Mouse (Mus musculus) fat pad, adult 2 months (tissue): Measurements from ENCODE around the gene Sprr2h.

Source experiments
- DNase-seq: peaks from one replicate; pipeline ENCODE4 v3.0.0-alpha.2; 2011; ENCODE audit warnings: low read depth, low spot score; ENCODE audit errors: extremely low read depth

The Sprr2h gene

DNA sequence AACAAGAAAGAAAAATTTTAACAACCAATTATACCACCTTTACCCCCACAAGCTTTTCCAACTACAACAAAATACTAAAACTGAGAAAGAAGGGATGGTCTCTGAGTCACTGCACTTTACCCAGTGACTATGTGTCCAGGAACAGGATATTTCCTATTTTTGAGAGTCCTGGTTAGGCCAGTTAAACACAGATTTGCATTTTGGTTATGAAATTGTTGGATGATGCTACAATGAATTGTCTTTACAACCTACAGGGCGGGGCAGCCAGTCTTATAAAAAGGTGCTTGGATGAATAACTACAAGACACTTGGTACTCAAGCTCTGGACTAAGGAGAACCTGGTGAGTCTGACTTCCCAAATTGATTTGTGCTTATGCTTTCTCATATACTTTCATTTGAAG, at the start of gene Sprr2h:
Gene Sprr2h (plus strand): TSS at position 301 of the 400 bp plus-strand sequence.
- DNase-seq, result no peak

DNA sequence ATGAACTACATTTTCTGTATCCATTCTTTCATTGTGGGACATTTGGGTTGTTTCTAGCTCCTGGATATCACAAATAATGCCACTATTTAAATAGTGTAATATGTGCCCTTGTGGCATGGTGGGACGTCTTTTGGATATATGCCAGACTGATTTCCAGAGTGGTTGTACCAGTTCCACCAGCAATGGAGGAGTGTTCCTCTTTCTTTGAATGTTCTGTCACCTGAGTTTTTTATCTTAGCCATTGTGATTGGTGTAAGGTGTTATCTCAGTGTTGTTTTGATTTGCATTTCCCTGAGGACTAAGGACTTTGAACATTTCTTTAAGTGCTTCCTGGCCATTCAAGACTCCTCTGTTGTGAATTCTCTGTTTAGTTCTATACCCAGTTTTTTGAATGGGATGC, 49.2 kb upstream of the Sprr2h start:
- no peak for DNase-seq

DNA sequence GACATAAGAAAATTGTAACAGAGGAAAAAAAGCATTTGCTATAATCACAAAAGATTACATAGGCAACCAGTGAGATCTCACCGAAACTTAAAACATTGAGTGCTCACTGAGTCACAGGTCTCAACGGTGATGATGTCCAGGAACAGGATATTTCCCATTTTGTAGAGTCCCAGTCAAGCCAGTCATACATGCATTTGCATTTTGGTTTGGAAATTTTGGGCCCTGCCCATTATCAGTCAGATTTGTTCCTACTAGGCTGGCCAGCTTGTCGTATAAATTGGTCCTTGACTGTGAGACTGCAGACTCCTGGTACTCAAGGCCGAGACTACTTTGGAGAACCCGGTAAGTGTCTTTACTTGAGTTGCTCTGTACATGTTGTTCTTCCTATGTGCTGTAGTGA, 46.6 kb upstream of the Sprr2h start, which contains the start of gene Sprr2d:
Gene Sprr2d (plus strand): TSS at position 301 of the 400 bp plus-strand sequence.
- no peak for DNase-seq

DNA sequence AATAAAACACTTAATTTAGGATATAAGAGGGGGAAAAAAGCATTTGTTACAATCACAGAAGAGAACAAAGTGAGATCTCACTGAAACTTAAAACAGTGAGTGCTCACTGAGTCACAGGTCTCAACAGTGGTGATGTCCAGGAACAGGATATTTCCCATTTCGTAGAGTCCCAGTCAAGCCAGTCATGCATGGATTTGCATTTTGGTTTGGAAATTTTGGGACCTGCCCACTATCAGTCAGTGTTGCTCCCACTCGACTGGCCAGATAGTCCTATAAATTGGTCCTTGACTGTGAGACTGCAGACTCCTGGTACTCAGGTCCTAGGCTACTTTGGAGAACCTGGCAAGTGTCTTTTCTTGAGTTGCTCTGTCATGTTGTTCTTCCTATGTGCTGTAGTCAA, 33.6 kb upstream of the Sprr2h start, which contains the start of gene Sprr2e:
Gene Sprr2e (plus strand): TSS at position 301 of the 400 bp plus-strand sequence.
- no peak for DNase-seq

DNA sequence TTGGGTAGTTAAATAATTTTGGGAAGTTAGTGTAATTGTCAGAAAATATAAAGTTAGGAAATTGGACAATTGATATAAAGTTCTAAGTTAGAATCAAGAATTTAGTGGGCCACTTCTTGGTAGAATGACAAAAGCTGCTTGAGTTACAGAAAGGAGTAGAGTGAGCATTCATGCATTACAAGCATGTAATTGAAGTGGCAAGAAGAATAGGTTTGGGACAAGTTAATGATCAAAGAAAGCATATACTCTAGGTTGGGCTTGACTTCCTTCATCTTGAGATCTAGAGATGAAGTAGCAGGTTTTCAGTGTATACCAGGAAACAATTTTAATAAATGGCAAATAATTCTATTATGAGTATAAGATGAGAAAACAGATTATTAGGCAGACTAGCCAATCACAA, 23.9 kb upstream of the Sprr2h start:
- DNase-seq, result no peak

DNA sequence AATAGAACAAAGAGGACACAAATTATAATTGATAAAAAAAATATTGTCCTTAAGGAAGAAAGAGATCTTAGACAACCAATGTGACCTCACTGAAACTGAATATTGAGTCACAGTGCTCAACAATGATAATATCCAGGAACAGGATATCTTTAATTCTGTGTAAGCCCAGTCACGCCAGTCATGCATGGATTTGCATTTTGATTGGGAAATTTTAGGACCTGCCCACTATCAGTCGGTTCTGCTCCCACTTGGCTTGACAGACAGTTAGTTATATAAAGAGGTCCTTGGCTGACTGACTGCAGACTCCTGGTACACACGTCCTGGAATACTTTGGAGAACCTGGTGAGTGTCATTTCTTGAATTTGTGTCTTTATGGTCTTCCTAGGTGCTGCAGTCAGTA, 20.6 kb upstream of the Sprr2h start, which contains the start of gene Sprr2f:
Gene Sprr2f (plus strand): TSS at position 301 of the 400 bp plus-strand sequence.
- DNase-seq, result no peak

DNA sequence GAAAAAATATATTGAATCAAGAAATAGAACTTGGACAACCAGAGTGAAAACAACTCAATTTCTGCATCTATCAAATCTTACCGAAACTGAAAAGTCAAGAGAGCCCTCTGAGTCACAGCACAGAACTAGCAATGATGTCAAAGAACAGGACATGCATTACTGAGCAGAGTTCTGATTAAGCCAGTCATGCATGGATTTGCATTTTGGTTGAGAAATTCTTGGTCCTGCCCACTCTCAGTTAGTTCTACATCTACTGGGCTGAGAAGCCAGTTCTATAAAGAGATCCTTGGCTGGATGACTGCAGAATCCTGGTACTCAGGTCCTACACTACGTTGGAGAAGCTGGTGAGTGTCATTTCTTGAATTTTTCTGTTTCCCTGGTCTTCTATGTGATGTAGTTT, 11.9 kb upstream of the Sprr2h start:
- no peak for DNase-seq

DNA sequence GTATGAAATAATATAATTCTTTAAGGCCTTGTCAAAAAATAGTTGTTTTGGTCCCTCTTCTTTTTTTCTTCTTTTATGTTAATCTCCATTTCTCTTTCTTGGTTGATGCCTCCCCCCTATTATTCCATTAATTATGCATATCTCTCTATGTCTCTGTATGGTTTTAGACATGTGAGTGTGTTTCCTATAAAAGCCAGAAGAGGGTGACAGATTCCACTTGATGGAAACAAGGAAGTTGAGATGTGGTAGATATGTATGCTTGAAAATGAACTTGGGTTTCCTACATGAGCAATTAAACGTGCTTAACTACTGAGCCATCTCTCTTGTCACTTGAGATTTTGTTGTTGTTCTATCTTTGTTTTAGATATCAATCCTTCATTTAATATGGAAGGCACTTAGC, 8.8 kb downstream of the Sprr2h start:
- no peak for DNase-seq

DNA sequence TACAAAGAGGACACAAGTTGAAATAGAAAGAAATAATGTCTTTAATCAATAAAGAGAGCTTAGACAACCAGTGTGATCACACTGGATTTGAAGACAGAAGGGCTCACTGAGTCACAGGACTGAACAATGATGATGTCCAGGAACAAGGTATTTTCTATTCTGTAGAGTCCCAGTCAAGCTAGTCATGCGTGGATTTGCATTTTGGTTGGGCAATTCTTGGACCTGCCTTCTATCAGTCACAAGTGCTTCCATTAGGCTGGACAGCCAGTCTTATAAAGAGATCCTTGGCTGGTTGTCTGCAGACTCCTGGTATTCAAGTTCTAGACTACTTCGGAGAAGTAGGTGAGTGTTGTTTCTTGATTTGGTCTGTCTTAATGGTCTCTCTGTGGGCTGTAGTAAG, 22.2 kb downstream of the Sprr2h start, which contains the start of gene Sprr2i:
Gene Sprr2i (plus strand): TSS at position 301 of the 400 bp plus-strand sequence.
- DNase-seq, result no peak

DNA sequence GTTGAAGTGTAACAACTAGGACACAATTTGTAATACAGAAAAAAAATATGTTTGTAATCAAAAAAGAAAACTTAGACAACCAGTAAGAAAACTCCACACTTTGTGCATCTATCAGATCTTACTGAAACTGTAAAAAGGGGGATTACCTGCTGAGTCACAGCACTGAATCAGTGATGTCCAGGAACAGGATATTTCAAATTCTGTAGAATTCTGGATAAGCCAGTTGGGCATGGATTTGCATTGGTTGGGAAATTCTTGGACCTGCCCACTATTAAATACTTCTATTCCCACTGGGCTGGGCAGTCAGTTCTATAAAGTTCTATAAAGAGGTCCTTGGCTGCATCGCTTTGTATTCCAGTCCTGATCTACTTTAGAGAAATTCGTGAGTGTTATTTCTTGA, 32.3 kb downstream of the Sprr2h start, which contains the start of gene Sprr2j-ps:
Gene Sprr2j-ps (plus strand): TSS at position 301 of the 400 bp plus-strand sequence.
- DNase-seq, result no peak

DNA sequence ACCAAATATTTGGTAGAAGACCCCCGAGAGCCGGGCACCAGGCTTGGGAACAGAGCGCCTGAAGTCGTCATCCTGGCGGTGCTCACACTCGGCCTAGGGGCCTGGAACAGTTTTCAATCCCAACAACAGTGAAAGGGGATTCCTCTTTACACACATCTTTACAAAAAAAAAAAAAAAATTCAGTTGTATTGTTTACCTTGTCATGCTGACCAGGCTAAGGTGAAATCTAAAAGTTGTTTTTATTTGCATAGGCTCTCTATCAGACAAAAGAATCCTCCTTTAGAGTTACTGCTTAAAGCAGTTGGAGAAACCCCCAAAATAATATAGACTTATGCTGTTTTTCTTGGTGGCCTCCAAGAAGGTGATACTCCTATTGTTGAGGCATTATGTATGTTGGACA, 43.8 kb downstream of the Sprr2h start, which contains the start of gene Gm9774:
Gene Gm9774 (minus strand): TSS at position 101 of the 400 bp plus-strand sequence.
- DNase-seq, result no peak

DNA sequence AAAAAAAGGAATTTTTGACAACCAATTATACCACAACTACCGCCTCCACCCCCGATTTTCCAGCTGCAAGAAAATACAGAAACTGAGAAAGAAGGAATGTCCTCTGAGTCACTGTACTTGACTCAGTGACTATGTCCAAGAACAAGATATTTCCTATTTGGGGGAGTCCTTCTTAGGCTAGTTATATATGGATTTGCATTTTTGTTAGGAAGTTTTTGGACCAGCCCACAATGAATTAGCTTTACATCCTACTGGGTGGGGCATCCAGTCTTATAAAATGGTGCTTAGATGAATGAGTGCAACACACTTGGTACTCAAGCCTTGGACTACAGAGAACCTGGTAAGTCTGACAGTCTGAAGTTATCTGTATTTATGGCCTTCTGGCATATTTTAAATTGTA, 46.8 kb downstream of the Sprr2h start, which contains the start of gene Sprr2k:
Gene Sprr2k (plus strand): TSS at position 301 of the 400 bp plus-strand sequence.
- DNase-seq, result no peak
